Mouse (Mus musculus) CH12.LX (cell line): ENCODE results near the gene Gns. TPM values are rescaled to one million over a fixed set of nuclear protein-coding genes. Genes with fewer than 3 reads are reported as not detected.

Source experiments
- DNase-seq: peaks from one replicate; pipeline ENCODE4 v3.0.0-alpha.2; 2013; ENCODE audit errors: extremely low read depth
- H3K27ac ChIP-seq: 2 replicates; pipeline ENCODE4 v1.5.1; 2012; ENCODE audit warnings: low read depth, mild to moderate bottlenecking, control low read depth, moderate library complexity; ENCODE audit not compliant: insufficient read depth
- H3K27me3 ChIP-seq: replicated peaks from 2 replicates; pipeline ENCODE3; 2012; ENCODE audit warnings: inconsistent platforms
- H3K36me3 ChIP-seq, 2 experiments: replicated peaks in 1 of 2; 2 replicates each; pipeline versions ENCODE3 to v1.6.1; 2012; ENCODE audit warnings: inconsistent platforms in 1 of 2, low read length in 1 of 2, mild to moderate bottlenecking in 1 of 2, mixed read lengths in 1 of 2, moderate library complexity in 1 of 2; ENCODE audit not compliant: control insufficient read depth in 1 of 2, insufficient read depth in 1 of 2
- H3K4me1 ChIP-seq, 2 experiments: 2 replicates each; pipeline ENCODE4 v1.6.1; 2012; ENCODE audit warnings: inconsistent platforms in 1 of 2, moderate library complexity in 1 of 2; ENCODE audit not compliant: insufficient read depth in 2 of 2, control insufficient read depth in 1 of 2
- H3K4me2 ChIP-seq: 2 replicates; pipeline ENCODE4 v1.6.1; 2012; ENCODE audit warnings: low read depth, mild to moderate bottlenecking, control low read depth; ENCODE audit not compliant: poor library complexity, insufficient read depth, severe bottlenecking
- H3K4me3 ChIP-seq, 3 experiments: fragments of 150-350 bp in 1 of 3; sonication (generic) in 1 of 3; replicated peaks in 1 of 3; 2 replicates each; pipeline versions ENCODE3 to v1.5.1; 2011 to 2012; ENCODE audit warnings: low read depth in 2 of 3, low read length in 2 of 3, mild to moderate bottlenecking in 2 of 3, moderate library complexity in 2 of 3, control low read depth in 1 of 3, improper control_type of control experiment in 1 of 3, inconsistent platforms in 1 of 3, mixed read lengths in 1 of 3; ENCODE audit not compliant: poor library complexity in 1 of 3
- H3K79me2 ChIP-seq: replicated peaks from 2 replicates; pipeline ENCODE4 v1.6.1; 2012; ENCODE audit warnings: mild to moderate bottlenecking, moderate library complexity; ENCODE audit not compliant: control insufficient read depth, poor library complexity, insufficient read depth, severe bottlenecking; ENCODE audit errors: extremely low read depth
- H3K9ac ChIP-seq: 2 replicates; pipeline ENCODE4 v1.6.1; 2012; ENCODE audit warnings: low read depth, mild to moderate bottlenecking, control low read depth, moderate library complexity; ENCODE audit not compliant: insufficient read depth
- H3K9me3 ChIP-seq: replicated peaks from 2 replicates; pipeline ENCODE3; 2012; ENCODE audit warnings: low read length, inconsistent platforms, mixed read lengths
- BHLHE40 ChIP-seq: IDR thresholded peaks from 2 replicates; pipeline ENCODE4 v1.6.1; 2011; ENCODE audit warnings: mild to moderate bottlenecking, low read depth, low read length, improper control_type of control experiment
- CHD1 ChIP-seq: IDR thresholded peaks from 2 replicates; pipeline ENCODE4 v1.6.1; 2012; ENCODE audit warnings: low read depth, low read length, improper control_type of control experiment, inconsistent platforms
- E2F4 ChIP-seq: IDR thresholded peaks from 2 replicates; pipeline ENCODE4 v1.6.1; 2011; ENCODE audit warnings: low read depth, low read length, improper control_type of control experiment; ENCODE audit not compliant: insufficient replicate concordance
- ELF1 ChIP-seq: IDR thresholded peaks from 2 replicates; pipeline ENCODE4 v1.6.1; 2014; ENCODE audit warnings: low read depth, mild to moderate bottlenecking, inconsistent platforms, low read length, improper control_type of control experiment
- EP300 ChIP-seq: IDR thresholded peaks from 2 replicates; pipeline ENCODE4 v1.6.1; 2011; ENCODE audit warnings: low read length, improper control_type of control experiment
- ETS1 ChIP-seq: conservative IDR thresholded peaks from 2 replicates; pipeline ENCODE4 v1.6.1; 2012; ENCODE audit warnings: low read depth, mild to moderate bottlenecking, inconsistent platforms, low read length, improper control_type of control experiment, moderate library complexity
- GABPA ChIP-seq: IDR thresholded peaks from 2 replicates; pipeline ENCODE4 v1.6.1; 2012; ENCODE audit warnings: low read depth, low read length, improper control_type of control experiment, inconsistent platforms; ENCODE audit not compliant: insufficient replicate concordance
- IRF4 ChIP-seq: IDR thresholded peaks from 2 replicates; pipeline ENCODE4 v1.6.1; 2014; ENCODE audit warnings: low read depth, mild to moderate bottlenecking, inconsistent platforms, low read length, improper control_type of control experiment
- JUN ChIP-seq: IDR thresholded peaks from 2 replicates; pipeline ENCODE4 v1.6.1; 2011; ENCODE audit warnings: low read depth, mild to moderate bottlenecking, low read length, improper control_type of control experiment, moderate library complexity; ENCODE audit not compliant: insufficient read depth
- JUND ChIP-seq: conservative IDR thresholded peaks from 2 replicates; pipeline ENCODE4 v1.6.1; 2011; ENCODE audit warnings: low read depth, low read length, improper control_type of control experiment
- KAT2A ChIP-seq: IDR thresholded peaks from 2 replicates; pipeline ENCODE4 v1.6.1; 2012; ENCODE audit warnings: low read length, improper control_type of control experiment, inconsistent platforms; ENCODE audit not compliant: insufficient replicate concordance
- MAFK ChIP-seq: IDR thresholded peaks from 2 replicates; pipeline ENCODE4 v1.6.1; 2011; ENCODE audit warnings: low read length, improper control_type of control experiment; ENCODE audit not compliant: insufficient replicate concordance
- MAX ChIP-seq: IDR thresholded peaks from 2 replicates; pipeline ENCODE4 v1.6.1; 2011; ENCODE audit warnings: low read length, improper control_type of control experiment
- MAZ ChIP-seq: IDR thresholded peaks from 2 replicates; pipeline ENCODE4 v1.6.1; 2012; ENCODE audit warnings: low read depth, mild to moderate bottlenecking, inconsistent platforms, low read length, improper control_type of control experiment, moderate library complexity
- MEF2A ChIP-seq: IDR thresholded peaks from 2 replicates; pipeline ENCODE4 v1.6.1; 2014; ENCODE audit warnings: low read depth, mild to moderate bottlenecking, inconsistent platforms, low read length, improper control_type of control experiment, borderline replicate concordance
- MXI1 ChIP-seq: IDR thresholded peaks from 2 replicates; pipeline ENCODE4 v1.6.1; 2011; ENCODE audit warnings: mild to moderate bottlenecking, low read depth, low read length, improper control_type of control experiment
- MYC ChIP-seq: IDR thresholded peaks from 2 replicates; pipeline ENCODE4 v1.6.1; 2011; ENCODE audit warnings: low read depth, mild to moderate bottlenecking, improper control_type of control experiment, low read length
- NELFE ChIP-seq: IDR thresholded peaks from 2 replicates; pipeline ENCODE4 v1.6.1; 2011; ENCODE audit warnings: low read depth, low read length, improper control_type of control experiment
- NRF1 ChIP-seq: IDR thresholded peaks from 2 replicates; pipeline ENCODE4 v1.6.1; 2014; ENCODE audit warnings: low read depth, mild to moderate bottlenecking, inconsistent platforms, low read length, improper control_type of control experiment, moderate library complexity
- PAX5 ChIP-seq: IDR thresholded peaks from 2 replicates; pipeline ENCODE4 v1.6.1; 2012; ENCODE audit warnings: low read length, inconsistent platforms, mixed read lengths
- POLR2A ChIP-seq: IDR thresholded peaks from 2 replicates; pipeline ENCODE4 v1.6.1; 2011; ENCODE audit warnings: low read depth, mild to moderate bottlenecking, improper control_type of control experiment, low read length
- POLR2AphosphoS2 ChIP-seq: IDR thresholded peaks from 2 replicates; pipeline ENCODE4 v1.6.1; 2011; ENCODE audit warnings: low read depth, low read length, improper control_type of control experiment
- RAD21 ChIP-seq: IDR thresholded peaks from 2 replicates; pipeline ENCODE4 v1.6.1; 2011; ENCODE audit warnings: low read depth, mild to moderate bottlenecking, low read length, improper control_type of control experiment, moderate library complexity
- RCOR1 ChIP-seq: conservative IDR thresholded peaks from 2 replicates; pipeline ENCODE4 v1.6.1; 2012; ENCODE audit warnings: low read depth, mild to moderate bottlenecking, inconsistent platforms, low read length, improper control_type of control experiment
- SIN3A ChIP-seq: IDR thresholded peaks from 2 replicates; pipeline ENCODE4 v1.6.1; 2012; ENCODE audit warnings: low read length, improper control_type of control experiment, inconsistent platforms
- TBP ChIP-seq: conservative IDR thresholded peaks from 2 replicates; pipeline ENCODE4 v1.6.1; 2011; ENCODE audit warnings: low read depth, low read length, improper control_type of control experiment
- TCF12 ChIP-seq: IDR thresholded peaks from 2 replicates; pipeline ENCODE4 v1.6.1; 2014; ENCODE audit warnings: low read depth, mild to moderate bottlenecking, inconsistent platforms, low read length, improper control_type of control experiment
- UBTF ChIP-seq: IDR thresholded peaks from 2 replicates; pipeline ENCODE4 v1.6.1; 2012; ENCODE audit warnings: low read depth, mild to moderate bottlenecking, inconsistent platforms, low read length, improper control_type of control experiment, moderate library complexity
- USF1 ChIP-seq: IDR thresholded peaks from 2 replicates; pipeline ENCODE4 v1.6.1; 2014; ENCODE audit warnings: low read depth, mild to moderate bottlenecking, inconsistent platforms, low read length, improper control_type of control experiment
- USF2 ChIP-seq: conservative IDR thresholded peaks from 2 replicates; pipeline ENCODE4 v1.6.1; 2011; ENCODE audit warnings: low read depth, low read length, improper control_type of control experiment
- ZC3H11A ChIP-seq: IDR thresholded peaks from 2 replicates; pipeline ENCODE4 v1.6.1; 2012; ENCODE audit warnings: low read depth, mild to moderate bottlenecking, inconsistent platforms, low read length, improper control_type of control experiment
- ZKSCAN1 ChIP-seq: IDR thresholded peaks from 2 replicates; pipeline ENCODE4 v1.6.1; 2012; ENCODE audit warnings: low read depth, inconsistent platforms, low read length, improper control_type of control experiment, borderline replicate concordance
- ZNF384 ChIP-seq: IDR thresholded peaks from 2 replicates; pipeline ENCODE4 v1.6.1; 2012; ENCODE audit warnings: low read depth, low read length, improper control_type of control experiment, inconsistent platforms
- dilution Hi-C: fragments of 300-500 bp; cut with MboI; formaldehyde crosslinking; loops from 2 replicates; pipeline ENCODE4 v1.14.3; 2020; ENCODE audit warnings: low sequenced_read_pairs; ENCODE audit not compliant: extremely low pct_unique_long_range_greater_than_20kb, extremely low pct_ligation_motif_present
- in situ Hi-C: fragments of 300-500 bp; cut with MboI; formaldehyde crosslinking; loops from 3 replicates; pipeline ENCODE4 v1.14.3; 2019; ENCODE audit warnings: low sequenced_read_pairs, low pct_ligation_motif_present, low pct_unique_long_range_greater_than_20kb, mixed read lengths
- polyA plus RNA-seq: library from polyadenylated mRNA; unstranded; fragments of >175 nt; gene quantifications from 2 replicates; pipeline ENCODE4 v1.2.1, GENCODE M21; 2012; ENCODE audit warnings: low read depth; ENCODE audit not compliant: insufficient read length
- total RNA-seq, 2 experiments: library from RNA; depleted of rRNA; stranded (reverse); fragments of 300-350 nt in 1 of 2; fragments of >200 nt in 1 of 2; gene quantifications; 2 replicates each; pipeline ENCODE4 v1.2.3; 2012 to 2014

Gns gene
- total and polyA plus RNA-seq, 3 experiments, result 28.7 to 104 (median 58.2) TPM

- TF ChIP-seq TCF12 (peak; percentile 97), EP300 (peak; percentile 82), ELF1 (no peak), USF1 (peak; percentile 77), MEF2A (peak; percentile 70; the same call in 1 of the 2 replicates)
Measured at GRCm38 (mm10) chr10:121375649-121376493, 11.0 kb downstream of the Gns start (continued).

DNA sequence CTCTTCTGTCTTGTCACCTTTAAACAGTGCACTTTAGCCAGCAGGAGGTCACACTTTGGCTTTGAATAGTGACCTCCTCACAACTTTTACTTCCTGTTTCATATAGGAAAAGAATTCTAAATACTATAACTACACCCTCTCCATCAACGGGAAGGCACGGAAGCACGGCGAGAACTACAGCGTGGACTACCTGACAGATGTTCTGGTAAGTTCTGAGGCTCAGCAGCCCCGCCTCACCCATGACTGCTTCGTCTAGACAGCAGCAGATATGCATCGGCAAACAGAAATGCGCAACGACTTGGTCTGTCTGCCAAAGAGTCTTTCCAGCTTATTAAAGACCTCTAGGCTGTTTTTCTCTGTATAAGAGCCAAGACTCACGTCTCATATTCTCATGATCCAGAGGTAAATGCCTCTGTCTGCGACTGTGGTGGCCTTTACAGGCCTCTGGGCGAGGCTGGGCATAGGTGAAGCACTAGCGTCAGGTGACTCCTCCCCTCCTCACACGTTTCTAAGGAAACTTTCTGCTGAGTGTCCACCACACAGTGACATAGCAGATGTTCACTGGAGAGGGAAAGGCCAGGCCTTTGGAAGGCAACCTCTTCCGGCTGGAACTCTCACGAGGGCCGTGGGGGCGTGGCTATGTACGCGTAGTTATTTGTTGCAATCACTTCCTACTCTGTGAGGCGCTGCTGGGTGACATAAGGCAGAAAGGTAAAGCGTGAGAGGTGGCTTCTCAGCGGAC, 11.8 kb downstream of the Gns start:
- no peaks in the 10 kb centered on the region; the same call in 1 of the 2 replicates for H3K79me2 ChIP-seq
- peaks cover 38 to 62% of the 10 kb centered on the region in 2 experiments for H3K36me3 ChIP-seq
- in situ Hi-C loops (no loop called here), dilution Hi-C loops (no loop called here)
- H3K4me2 ChIP-seq, result peak overlapping the region; percentile 73
- H3K27me3 ChIP-seq, result no peaks in the 10 kb centered on the region
- H3K4me1 ChIP-seq, result peaks cover 20 to 46% of the 10 kb centered on the region in 2 experiments
- H3K9ac ChIP-seq, result peak overlapping the region; percentile 73
- H3K9me3 ChIP-seq, result peaks cover 4% of the 10 kb centered on the region
- peak overlapping the region; percentile 31 to 55 (median 50) for H3K4me3 ChIP-seq
- H3K27ac ChIP-seq, result peak overlapping the region; percentile 95
- DNase-seq, result peak; percentile 92
- TF ChIP-seq GABPA (no peak), USF1 (no peak), NELFE (no peak; the same call in 1 of the 2 replicates), TBP (peak; percentile 28; the same call in 1 of the 2 replicates), USF2 (no peak), PAX5 (no peak), JUND (no peak), RCOR1 (no peak), EP300 (no peak), MAFK (no peak), KAT2A (no peak), ZC3H11A (no peak), MEF2A (peak; percentile 34; the same call in 1 of the 2 replicates), UBTF (no peak), POLR2AphosphoS2 (no peak), CHD1 (no peak), ETS1 (peak; percentile 81), MXI1 (peak; percentile 48), NRF1 (no peak), ZKSCAN1 (no peak), POLR2A (peak; percentile 34), MYC (peak; percentile 60), ZNF384 (no peak), E2F4 (no peak), RAD21 (no peak), IRF4 (0 out of 2 replicates have a peak, but pooled peaks have one; percentile 17), MAX (no peak), JUN (no peak), SIN3A (peak; percentile 77; the same call in 1 of the 2 replicates), MAZ (no peak), BHLHE40 (peak; percentile 93)
